Mouse (Mus musculus) embryonic facial prominence, embryonic 14.5 days (tissue): ENCODE measurements around the gene Snx3. TPM values are rescaled to one million over a fixed set of nuclear protein-coding genes. Genes with fewer than 3 reads are reported as not detected.
A peak's percentile ranks its signal among the peaks of the same experiment; 100 is the strongest.

Experiments
- ATAC-seq: fragments of 200-750 bp; cut with Nextera tagmentation; 2 replicates; pipeline ENCODE4 v1.8.0; 2017; ENCODE audit warnings: low read depth, moderate number of reproducible peaks, moderate TSS enrichment
- DNase-seq: peaks from one replicate; pipeline ENCODE4 v3.0.0-alpha.2; 2015; ENCODE audit warnings: low spot score
- H3K27ac ChIP-seq: fragments of 300-500 bp; sonication (generic); replicated peaks from 2 replicates; pipeline ENCODE4 v1.5.1; 2014; ENCODE audit warnings: low read depth, mild to moderate bottlenecking, low read length, moderate library complexity
- H3K27me3 ChIP-seq: fragments of 300-500 bp; sonication (generic); replicated peaks from 2 replicates; pipeline ENCODE4 v1.6.1; 2014; ENCODE audit warnings: low read length; ENCODE audit not compliant: control insufficient read depth, insufficient read depth
- H3K36me3 ChIP-seq: fragments of 300-500 bp; sonication (generic); 2 replicates; pipeline ENCODE4 v1.6.1; 2014; ENCODE audit warnings: low read length, mixed read lengths; ENCODE audit not compliant: control insufficient read depth, insufficient read depth
- H3K4me1 ChIP-seq: fragments of 300-500 bp; sonication (generic); 2 replicates; pipeline ENCODE4 v1.6.1; 2014; ENCODE audit warnings: antibody characterized with exemption, low read length; ENCODE audit not compliant: control insufficient read depth, insufficient read depth
- H3K4me2 ChIP-seq: fragments of 300-500 bp; sonication (generic); 2 replicates; pipeline ENCODE4 v1.6.1; 2014; ENCODE audit warnings: low read depth, mild to moderate bottlenecking, low read length, moderate library complexity, mixed read lengths
- H3K4me3 ChIP-seq: fragments of 300-500 bp; sonication (generic); 2 replicates; pipeline ENCODE4 v1.5.1; 2014; ENCODE audit warnings: low read depth, mild to moderate bottlenecking, low read length
- H3K9ac ChIP-seq: fragments of 300-500 bp; sonication (generic); 2 replicates; pipeline ENCODE4 v1.6.1; 2014; ENCODE audit warnings: low read depth, mild to moderate bottlenecking, low read length, moderate library complexity, mixed read lengths
- H3K9me3 ChIP-seq: fragments of 300-500 bp; sonication (generic); 2 replicates; pipeline ENCODE4 v1.6.1; 2016; ENCODE audit warnings: low read length; ENCODE audit not compliant: control insufficient read depth
- WGBS: fragments of 180-500 bp; shearing (Covaris S2); extraction: QIAGEN DNeasy Blood & Tissue Kit; methylation state at CpG from one replicate; pipeline ENCODE4 v1.1.7; 2014; 5-methylcytosine and 5-hydroxymethylcytosine counted together
- polyA plus RNA-seq: library from polyadenylated mRNA; unstranded; fragments of >200 nt; fragmentation: Nextera tagmentation; extraction: Ambion mirVana; gene quantifications from 2 replicates; pipeline ENCODE4 v1.2.1, GENCODE M21; 2014

The Snx3 gene
- polyA plus RNA-seq, 1 experiment from 2014 or later, result 326 TPM

- H3K27ac ChIP-seq, result no peak overlapping the region; the same call in 1 of the 2 replicates
- no peak overlapping the region for H3K9ac ChIP-seq
- no peaks in the 10 kb centered on the region for H3K9me3 ChIP-seq
- H3K36me3 ChIP-seq, result no peaks in the 10 kb centered on the region
- H3K4me2 ChIP-seq, result peak overlapping the region; percentile 75; the same call in 1 of the 2 replicates
- no peaks in the 10 kb centered on the region for H3K4me1 ChIP-seq
- DNase-seq (peak; percentile 23), ATAC-seq (no peak)
- peak overlapping the region; percentile 71; the same call in 1 of the 2 replicates for H3K4me3 ChIP-seq
- WGBS, result 90% methylated on average over 10 of the region's 10 CpGs
- H3K27me3 ChIP-seq, result no peaks in the 10 kb centered on the region
These were observed 24.9 kb upstream of the Snx3 start for GRCm38 (mm10) chr10:42476774-42477475.

GRCm38 (mm10) chr10:42477550-42478340 is 24.1 kb upstream of the Snx3 start:
- ATAC-seq (peak; percentile 44), DNase-seq (no peak)
- peak overlapping the region; percentile 75 for H3K4me2 ChIP-seq
- no peaks in the 10 kb centered on the region for H3K4me1 ChIP-seq
- WGBS, result 12% methylated on average over 21 of the region's 25 CpGs
- peak overlapping the region; percentile 86 for H3K27ac ChIP-seq
- H3K9ac ChIP-seq, result peak overlapping the region; percentile 87
- peak overlapping the region; percentile 71 for H3K4me3 ChIP-seq
- H3K36me3 ChIP-seq, result no peaks in the 10 kb centered on the region
- H3K27me3 ChIP-seq, result no peaks in the 10 kb centered on the region
- no peaks in the 10 kb centered on the region for H3K9me3 ChIP-seq

GRCm38 (mm10) chr10:42478341-42478720 is 23.5 kb upstream of the Snx3 start, which contains the start of gene Afg1l:
Gene Afg1l, minus strand, starts transcription at chr10:42478565.
- Histone ChIP-seq H3K27me3 (no peaks in the 10 kb centered on the region), H3K9me3 (no peaks in the 10 kb centered on the region), H3K4me1 (no peaks in the 10 kb centered on the region), H3K36me3 (no peaks in the 10 kb centered on the region), H3K27ac (peak within 1 kb of the TSS; percentile 86), H3K4me3 (peak within 1 kb of the TSS; percentile 71), H3K4me2 (peak within 1 kb of the TSS; percentile 75), H3K9ac (peak within 1 kb of the TSS; percentile 87)
- DNase-seq (peak; percentile 98), ATAC-seq (peak; percentile 96)
- WGBS, result 2% methylated on average over 26 of the region's 29 CpGs

GRCm38 (mm10) chr10:42480719-42481118 is 21.1 kb upstream of the Snx3 start:
- 69% methylated on average over 4 of the region's 4 CpGs for WGBS
- Histone ChIP-seq H3K27me3 (no peaks in the 10 kb centered on the region), H3K27ac (no peak overlapping the region), H3K9me3 (no peaks in the 10 kb centered on the region), H3K4me2 (no peak overlapping the region), H3K4me1 (no peaks in the 10 kb centered on the region), H3K4me3 (no peak overlapping the region), H3K36me3 (no peaks in the 10 kb centered on the region), H3K9ac (no peak overlapping the region)
- DNase-seq, result no peak
- no peak for ATAC-seq

GRCm38 (mm10) chr10:42488606-42489296 is 13.1 kb upstream of the Snx3 start:
- DNase-seq (peak; percentile 48), ATAC-seq (no peak)
- Histone ChIP-seq H3K27me3 (no peaks in the 10 kb centered on the region), H3K9me3 (no peaks in the 10 kb centered on the region), H3K9ac (no peak overlapping the region), H3K36me3 (no peaks in the 10 kb centered on the region), H3K27ac (peak overlapping the region; percentile 18; the same call in 1 of the 2 replicates), H3K4me3 (no peak overlapping the region), H3K4me2 (no peak overlapping the region), H3K4me1 (no peaks in the 10 kb centered on the region)
- WGBS, result 20% methylated on average over 8 of the region's 8 CpGs

- Histone ChIP-seq H3K4me1 (no peaks in the 10 kb centered on the region), H3K27me3 (no peaks in the 10 kb centered on the region), H3K4me2 (no peak overlapping the region), H3K9me3 (no peaks in the 10 kb centered on the region), H3K9ac (no peak overlapping the region), H3K36me3 (no peaks in the 10 kb centered on the region), H3K27ac (no peak overlapping the region), H3K4me3 (no peak overlapping the region)
- WGBS, result 55% methylated on average over 1 of the region's 1 CpGs
- DNase-seq (no peak), ATAC-seq (no peak)
These were observed 10.7 kb upstream of the Snx3 start for GRCm38 (mm10) chr10:42491158-42491557.

GRCm38 (mm10) chr10:42492027-42492771 is 9.6 kb upstream of the Snx3 start:
- WGBS, result 81% methylated on average over 10 of the region's 10 CpGs
- Histone ChIP-seq H3K36me3 (no peaks in the 10 kb centered on the region), H3K4me1 (no peaks in the 10 kb centered on the region), H3K27me3 (no peaks in the 10 kb centered on the region), H3K9me3 (no peaks in the 10 kb centered on the region), H3K27ac (no peak overlapping the region), H3K9ac (no peak overlapping the region), H3K4me3 (no peak overlapping the region), H3K4me2 (no peak overlapping the region)
- no peak for ATAC-seq
- no peak for DNase-seq

GRCm38 (mm10) chr10:42493000-42493399 is 8.8 kb upstream of the Snx3 start:
- H3K4me3 ChIP-seq, result no peak overlapping the region
- H3K27ac ChIP-seq, result no peak overlapping the region
- H3K27me3 ChIP-seq, result no peaks in the 10 kb centered on the region
- WGBS, result 58% methylated on average over 4 of the region's 4 CpGs
- H3K9me3 ChIP-seq, result no peaks in the 10 kb centered on the region
- H3K36me3 ChIP-seq, result no peaks in the 10 kb centered on the region
- no peak overlapping the region for H3K4me2 ChIP-seq
- H3K9ac ChIP-seq, result no peak overlapping the region
- ATAC-seq (no peak), DNase-seq (no peak)
- no peaks in the 10 kb centered on the region for H3K4me1 ChIP-seq
